Mouse (Mus musculus) embryonic facial prominence, embryonic 13.5 days (tissue): Measurements from ENCODE around the gene E130309D02Rik. TPM values are rescaled to one million over a fixed set of nuclear protein-coding genes. Genes with fewer than 3 reads are reported as not detected.

Experiments used
- ATAC-seq: fragments of 200-750 bp; cut with Nextera tagmentation; 2 replicates; pipeline ENCODE4 v1.8.0; 2017; ENCODE audit warnings: low read depth; ENCODE audit not compliant: insufficient number of reproducible peaks, insufficient read depth, low FRiP score, low TSS enrichment
- H3K27ac ChIP-seq: fragments of 300-500 bp; sonication (generic); 2 replicates; pipeline ENCODE4 v1.5.1; 2015; ENCODE audit warnings: moderate library complexity, mild to moderate bottlenecking, inconsistent platforms
- H3K27me3 ChIP-seq: fragments of 300-500 bp; sonication (generic); 2 replicates; pipeline ENCODE4 v1.6.1; 2015; ENCODE audit warnings: mild to moderate bottlenecking, inconsistent platforms
- H3K36me3 ChIP-seq: fragments of 300-500 bp; sonication (generic); 2 replicates; pipeline ENCODE4 v1.6.1; 2015; ENCODE audit warnings: mild to moderate bottlenecking, inconsistent platforms
- H3K4me1 ChIP-seq: fragments of 300-500 bp; sonication (generic); 2 replicates; pipeline ENCODE4 v1.6.1; 2015; ENCODE audit warnings: inconsistent platforms
- H3K4me2 ChIP-seq: fragments of 300-500 bp; sonication (generic); 2 replicates; pipeline ENCODE4 v1.6.1; 2015; ENCODE audit warnings: moderate library complexity, mild to moderate bottlenecking, inconsistent platforms
- H3K4me3 ChIP-seq: fragments of 300-500 bp; sonication (generic); 2 replicates; pipeline ENCODE4 v1.5.1; 2015; ENCODE audit warnings: mild to moderate bottlenecking, inconsistent platforms
- H3K9ac ChIP-seq: fragments of 300-500 bp; sonication (generic); 2 replicates; pipeline ENCODE4 v1.6.1; 2015; ENCODE audit warnings: mild to moderate bottlenecking, inconsistent platforms
- H3K9me3 ChIP-seq: fragments of 300-500 bp; sonication (generic); 2 replicates; pipeline ENCODE4 v1.6.1; 2016; ENCODE audit warnings: inconsistent platforms
- WGBS: fragments of 180-500 bp; shearing (Covaris S2); methylation state at CpG from one replicate; pipeline ENCODE4 v1.1.7; 2015; ENCODE audit warnings: mixed read lengths; 5-methylcytosine and 5-hydroxymethylcytosine counted together
- polyA plus RNA-seq: library from polyadenylated mRNA; unstranded; fragments of >200 nt; fragmentation: Nextera tagmentation; extraction: Ambion mirVana; gene quantifications from 2 replicates; pipeline ENCODE4 v1.2.1, GENCODE M21; 2015

The E130309D02Rik gene
- polyA plus RNA-seq, 1 experiment from 2014 or later = 39.9 TPM

- H3K4me3 ChIP-seq = no peak overlapping the region
- WGBS = 93% methylated on average over 10 of the region's 10 CpGs
- H3K9ac ChIP-seq = no peak overlapping the region
- H3K36me3 ChIP-seq = peaks cover 53% of the 10 kb centered on the region
- H3K27me3 ChIP-seq = no peaks in the 10 kb centered on the region
- no peak for ATAC-seq
- H3K27ac ChIP-seq = no peak overlapping the region
- H3K9me3 ChIP-seq = no peaks in the 10 kb centered on the region
- peaks cover 11% of the 10 kb centered on the region for H3K4me1 ChIP-seq
- no peak overlapping the region for H3K4me2 ChIP-seq
Measured at GRCm38 (mm10) chr5:143264689-143265088, 50.5 kb downstream of the E130309D02Rik start.

- Histone ChIP-seq H3K4me1 (no peaks in the 10 kb centered on the region), H3K9me3 (no peaks in the 10 kb centered on the region), H3K27me3 (peaks cover 22% of the 10 kb centered on the region), H3K27ac (no peak overlapping the region), H3K4me2 (no peak overlapping the region), H3K4me3 (no peak overlapping the region), H3K36me3 (peaks cover 82% of the 10 kb centered on the region), H3K9ac (no peak overlapping the region)
- ATAC-seq = no peak
- WGBS = 94% methylated on average over 8 of the region's 8 CpGs
Measured at GRCm38 (mm10) chr5:143261636-143262035, 53.5 kb downstream of the E130309D02Rik start.

DNA sequence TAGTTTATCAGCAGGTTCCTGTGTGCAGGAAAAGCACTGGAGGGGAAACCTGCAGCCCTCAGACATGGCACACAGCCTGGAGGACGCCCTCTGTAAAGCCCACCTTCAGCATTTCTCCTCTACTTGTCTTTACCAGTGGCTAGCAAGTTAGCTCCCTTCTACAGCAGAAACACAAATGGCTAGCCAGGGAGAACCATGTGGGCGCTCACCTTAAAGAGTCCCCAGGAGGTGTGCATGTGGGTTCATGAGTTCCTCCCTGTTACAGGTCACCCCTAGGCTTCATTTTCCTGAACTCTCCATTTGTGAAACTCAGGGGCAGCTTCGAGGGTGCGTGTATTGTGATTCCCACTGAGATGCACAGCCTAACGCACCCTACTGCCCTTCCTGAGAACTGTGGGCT is 59.4 kb downstream of the E130309D02Rik start:
- 82% methylated on average over 5 of the region's 5 CpGs for WGBS
- H3K27me3 ChIP-seq = peaks cover 81% of the 10 kb centered on the region
- H3K4me3 ChIP-seq = no peak overlapping the region
- H3K27ac ChIP-seq = no peak overlapping the region
- peaks cover 23% of the 10 kb centered on the region for H3K4me1 ChIP-seq
- no peak overlapping the region for H3K9ac ChIP-seq
- H3K4me2 ChIP-seq = no peak overlapping the region
- no peak for ATAC-seq
- H3K9me3 ChIP-seq = no peaks in the 10 kb centered on the region
- H3K36me3 ChIP-seq = peaks cover 82% of the 10 kb centered on the region

DNA sequence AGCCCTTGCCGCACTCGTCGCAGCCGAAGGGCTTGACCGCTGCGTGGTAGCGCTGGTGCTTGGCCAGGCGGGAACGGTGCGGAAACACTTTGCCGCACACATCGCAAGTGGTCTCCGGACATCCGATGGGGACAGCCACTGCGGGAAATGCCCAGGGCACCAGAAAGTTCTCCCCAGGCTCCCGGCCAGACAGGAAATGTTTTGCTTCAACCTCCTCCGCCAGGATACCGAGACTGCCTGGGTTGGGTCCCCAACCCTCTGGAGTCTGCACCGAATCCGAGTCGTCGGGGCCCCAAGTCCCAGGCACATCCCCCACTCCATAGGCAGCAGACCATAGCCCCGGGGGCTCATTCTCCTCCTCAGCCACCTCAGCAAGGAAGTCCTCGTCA is 60.0 kb downstream of the E130309D02Rik start:
- Histone ChIP-seq H3K27me3 (peaks cover 82% of the 10 kb centered on the region), H3K9me3 (no peaks in the 10 kb centered on the region), H3K4me3 (peak overlapping the region; percentile 48; the same call in 1 of the 2 replicates), H3K27ac (no peak overlapping the region), H3K36me3 (peaks cover 77% of the 10 kb centered on the region), H3K4me2 (0 out of 2 replicates have a peak overlapping the region, but pooled peaks have one; percentile 81), H3K4me1 (peaks cover 23% of the 10 kb centered on the region), H3K9ac (no peak overlapping the region)
- ATAC-seq = no peak
- 23% methylated on average over 24 of the region's 24 CpGs for WGBS

GRCm38 (mm10) chr5:143254487-143255130 is 60.6 kb downstream of the E130309D02Rik start:
- 0 out of 2 replicates have a peak overlapping the region, but pooled peaks have one; percentile 68 for H3K9ac ChIP-seq
- peaks cover 82% of the 10 kb centered on the region for H3K27me3 ChIP-seq
- no peak overlapping the region for H3K27ac ChIP-seq
- no peaks in the 10 kb centered on the region for H3K9me3 ChIP-seq
- peak overlapping the region; percentile 81 for H3K4me2 ChIP-seq
- peaks cover 23% of the 10 kb centered on the region for H3K4me1 ChIP-seq
- ATAC-seq = no peak
- H3K4me3 ChIP-seq = peak overlapping the region; percentile 48
- H3K36me3 ChIP-seq = peaks cover 77% of the 10 kb centered on the region
- 12% methylated on average over 66 of the region's 66 CpGs for WGBS

DNA sequence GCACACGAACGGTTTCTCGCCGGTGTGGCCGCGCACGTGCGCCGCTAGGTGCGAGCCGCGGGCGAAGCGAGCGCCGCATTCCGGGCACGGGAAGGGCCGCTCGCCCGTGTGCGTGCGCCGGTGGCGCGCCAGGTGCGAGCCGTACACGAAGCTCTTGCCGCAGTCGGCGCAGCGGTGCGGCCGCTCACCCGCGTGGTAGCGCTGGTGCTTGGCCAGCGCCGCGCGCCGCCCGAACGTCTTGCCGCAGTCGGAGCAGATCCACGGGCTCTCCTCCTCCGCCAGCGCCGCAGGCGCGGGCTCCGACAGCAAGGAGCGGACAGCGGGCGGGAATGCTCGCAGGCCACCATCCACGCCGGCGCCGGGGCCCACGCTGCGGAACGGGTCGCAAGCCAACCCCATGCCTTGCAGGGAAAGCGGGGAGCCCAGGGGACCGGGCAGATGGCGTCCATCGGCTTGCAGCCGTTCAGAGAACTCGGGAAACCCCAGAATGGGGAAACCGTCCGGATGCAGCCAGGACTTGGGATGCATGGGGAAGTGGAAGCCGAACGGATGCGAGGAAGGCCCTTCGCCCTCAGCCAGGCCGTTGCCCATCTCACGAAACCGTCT is 61.2 kb downstream of the E130309D02Rik start:
- H3K4me3 ChIP-seq = peak overlapping the region; percentile 48
- H3K36me3 ChIP-seq = peaks cover 77% of the 10 kb centered on the region
- H3K9me3 ChIP-seq = no peaks in the 10 kb centered on the region
- peak overlapping the region; percentile 68 for H3K9ac ChIP-seq
- H3K27ac ChIP-seq = no peak overlapping the region
- no peak for ATAC-seq
- H3K4me1 ChIP-seq = peaks cover 23% of the 10 kb centered on the region
- WGBS = 3% methylated on average over 81 of the region's 81 CpGs
- H3K4me2 ChIP-seq = peak overlapping the region; percentile 81
- H3K27me3 ChIP-seq = peaks cover 81% of the 10 kb centered on the region

DNA sequence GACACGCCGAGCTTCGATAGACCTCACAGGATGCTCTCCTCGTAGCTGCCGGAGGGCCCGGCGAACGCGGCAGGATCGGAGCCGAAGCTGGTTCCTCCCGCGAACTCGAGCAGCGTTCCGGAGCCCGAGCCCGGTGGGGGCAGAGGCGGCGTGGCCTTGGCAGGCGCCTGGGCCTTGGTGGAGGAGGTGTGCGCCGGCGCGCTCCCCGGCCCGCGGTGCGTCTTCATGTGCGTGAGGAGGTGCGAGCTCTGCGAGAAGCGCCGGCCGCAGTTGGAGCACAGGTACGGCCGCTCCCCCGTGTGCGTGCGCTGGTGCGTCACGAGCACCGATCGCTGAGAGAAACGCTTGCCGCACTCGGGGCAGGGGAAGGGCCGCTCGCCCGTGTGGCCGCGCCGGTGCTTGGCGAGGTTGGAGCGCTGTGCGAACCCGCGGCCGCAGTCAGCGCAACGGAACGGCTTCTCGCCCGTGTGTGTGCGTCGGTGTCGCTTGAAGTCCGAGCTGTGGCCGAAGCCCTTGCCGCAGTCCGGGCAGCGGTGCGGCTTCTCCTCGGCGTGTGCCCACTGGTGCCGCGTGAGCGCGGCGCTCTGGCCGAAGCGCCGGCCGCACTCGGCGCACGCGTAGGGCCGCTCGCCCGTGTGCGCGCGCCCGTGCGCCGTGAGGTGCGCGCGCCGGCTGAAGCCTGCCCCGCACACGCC is 61.8 kb downstream of the E130309D02Rik start:
- WGBS = 3% methylated on average over 103 of the region's 103 CpGs
- Histone ChIP-seq H3K4me3 (peak overlapping the region; percentile 48), H3K27ac (no peak overlapping the region), H3K27me3 (peaks cover 77% of the 10 kb centered on the region), H3K9ac (peak overlapping the region; percentile 68), H3K36me3 (peaks cover 73% of the 10 kb centered on the region), H3K9me3 (no peaks in the 10 kb centered on the region), H3K4me1 (peaks cover 23% of the 10 kb centered on the region), H3K4me2 (peak overlapping the region; percentile 81)
- ATAC-seq = peak; percentile 15; the same call in 1 of the 2 replicates

- H3K9ac ChIP-seq = no peak overlapping the region
- H3K27me3 ChIP-seq = peaks cover 71% of the 10 kb centered on the region
- 25% methylated on average over 18 of the region's 18 CpGs for WGBS
- H3K4me3 ChIP-seq = peak overlapping the region; percentile 48
- ATAC-seq = no peak
- H3K9me3 ChIP-seq = no peaks in the 10 kb centered on the region
- H3K4me2 ChIP-seq = peak overlapping the region; percentile 81
- H3K36me3 ChIP-seq = peaks cover 73% of the 10 kb centered on the region
- peaks cover 23% of the 10 kb centered on the region for H3K4me1 ChIP-seq
- no peak overlapping the region for H3K27ac ChIP-seq
Measured at GRCm38 (mm10) chr5:143252791-143253185, 62.4 kb downstream of the E130309D02Rik start.

GRCm38 (mm10) chr5:143252039-143252438 is 63.1 kb downstream of the E130309D02Rik start:
- no peak overlapping the region for H3K4me2 ChIP-seq
- H3K36me3 ChIP-seq = peaks cover 73% of the 10 kb centered on the region
- H3K4me1 ChIP-seq = peaks cover 23% of the 10 kb centered on the region
- H3K4me3 ChIP-seq = no peak overlapping the region
- peaks cover 64% of the 10 kb centered on the region for H3K27me3 ChIP-seq
- H3K9me3 ChIP-seq = no peaks in the 10 kb centered on the region
- 44% methylated on average over 6 of the region's 6 CpGs for WGBS
- no peak overlapping the region for H3K9ac ChIP-seq
- ATAC-seq = no peak
- no peak overlapping the region for H3K27ac ChIP-seq
